Mouse (Mus musculus) limb, embryonic 14.5 days (tissue): Measurements from ENCODE around the gene Scaf4. TPM values are rescaled to one million over a fixed set of nuclear protein-coding genes. Genes with fewer than 3 reads are reported as not detected.
A peak's percentile ranks its signal among the peaks of the same experiment; 100 is the strongest.

Experiments
- ATAC-seq: fragments of 200-750 bp; cut with Nextera tagmentation; 2 replicates; pipeline ENCODE4 v1.8.0; 2017; ENCODE audit warnings: low read depth, moderate number of reproducible peaks, moderate TSS enrichment; ENCODE audit not compliant: low FRiP score
- DNase-seq: peaks from one replicate; pipeline ENCODE4 v3.0.0-alpha.2; 2015; ENCODE audit warnings: low spot score
- H3K27ac ChIP-seq: fragments of 300-500 bp; sonication (generic); replicated peaks from 2 replicates; pipeline ENCODE4 v1.5.1; 2014; ENCODE audit warnings: low read depth, mild to moderate bottlenecking, low read length, moderate library complexity, mixed read lengths
- H3K27me3 ChIP-seq: fragments of 300-500 bp; sonication (generic); 2 replicates; pipeline ENCODE4 v1.6.1; 2014; ENCODE audit warnings: low read length, mixed read lengths; ENCODE audit not compliant: control insufficient read depth, insufficient read depth
- H3K36me3 ChIP-seq: fragments of 300-500 bp; sonication (generic); 2 replicates; pipeline ENCODE4 v1.6.1; 2014; ENCODE audit warnings: mild to moderate bottlenecking, low read length, moderate library complexity, mixed read lengths; ENCODE audit not compliant: control insufficient read depth, insufficient read depth
- H3K4me1 ChIP-seq: fragments of 300-500 bp; sonication (generic); 2 replicates; pipeline ENCODE4 v1.6.1; 2014; ENCODE audit warnings: antibody characterized with exemption, low read length, mixed read lengths; ENCODE audit not compliant: control insufficient read depth, insufficient read depth
- H3K4me2 ChIP-seq: fragments of 300-500 bp; sonication (generic); replicated peaks from 2 replicates; pipeline ENCODE4 v1.6.1; 2014; ENCODE audit warnings: low read depth, mild to moderate bottlenecking, low read length, moderate library complexity; ENCODE audit not compliant: severe bottlenecking
- H3K4me3 ChIP-seq: fragments of 300-500 bp; sonication (generic); replicated peaks from 2 replicates; pipeline ENCODE4 v1.5.1; 2014; ENCODE audit warnings: low read length
- H3K9ac ChIP-seq: fragments of 300-500 bp; sonication (generic); 2 replicates; pipeline ENCODE4 v1.6.1; 2014; ENCODE audit warnings: mild to moderate bottlenecking, low read depth, low read length, moderate library complexity; ENCODE audit not compliant: severe bottlenecking
- H3K9me3 ChIP-seq: fragments of 300-500 bp; sonication (generic); 2 replicates; pipeline ENCODE4 v1.6.1; 2016; ENCODE audit warnings: low read length; ENCODE audit not compliant: control insufficient read depth
- POLR2A ChIP-seq: fragments of 200-500 bp; IDR thresholded peaks from 2 replicates; pipeline ENCODE4 v1.8.0; 2012; ENCODE audit warnings: inconsistent platforms, mild to moderate bottlenecking, moderate library complexity, borderline replicate concordance; ENCODE audit not compliant: insufficient read depth, insufficient read length; ENCODE audit errors: extremely low read depth
- WGBS: fragments of 180-500 bp; shearing (Covaris S2); extraction: QIAGEN DNeasy Blood & Tissue Kit; methylation state at CpG from one replicate; pipeline ENCODE4 v1.1.7; 2014; 5-methylcytosine and 5-hydroxymethylcytosine counted together
- polyA plus RNA-seq, 2 experiments: library from polyadenylated mRNA; depleted of rRNA in 1 of 2; stranded (reverse) in 1 of 2; unstranded in 1 of 2; fragments of >200 nt; fragmentation: Nextera tagmentation in 1 of 2; extraction: Ambion mirVana in 1 of 2; gene quantifications; 2 replicates each; pipeline versions ENCODE4 v1.2.1 to v1.2.3; 2012 to 2014

Gene Scaf4
- polyA plus RNA-seq, 2 experiments: 24.8 to 64.3 TPM

- no peaks in the 10 kb centered on the region for H3K9me3 ChIP-seq
- no peaks in the 10 kb centered on the region for H3K36me3 ChIP-seq
- no peaks in the 10 kb centered on the region for H3K4me1 ChIP-seq
- no peak overlapping the region for H3K9ac ChIP-seq
- no peak overlapping the region for H3K4me3 ChIP-seq
- ATAC-seq: no peak
- H3K4me2 ChIP-seq: no peak overlapping the region
- H3K27ac ChIP-seq: no peak overlapping the region
- H3K27me3 ChIP-seq: no peaks in the 10 kb centered on the region
- TF ChIP-seq POLR2A: no peak
- WGBS: 56% methylated on average over 9 of the region's 9 CpGs
- no peak for DNase-seq
Observed at GRCm38 (mm10) chr16:90290962-90291361, 6.7 kb upstream of the Scaf4 start.

- Histone ChIP-seq H3K4me1 (peaks cover 19% of the 10 kb centered on the region), H3K4me3 (peak overlapping the region; percentile 100), H3K36me3 (no peaks in the 10 kb centered on the region), H3K4me2 (peak overlapping the region; percentile 82), H3K9me3 (no peaks in the 10 kb centered on the region), H3K27me3 (no peaks in the 10 kb centered on the region), H3K9ac (peak overlapping the region; percentile 95), H3K27ac (peak overlapping the region; percentile 91)
- WGBS: 6% methylated on average over 15 of the region's 15 CpGs
- DNase-seq (no peak), ATAC-seq (0 out of 2 replicates have a peak, but pooled peaks have one; percentile 0)
- no peak for TF ChIP-seq POLR2A
Observed at GRCm38 (mm10) chr16:90284916-90285315, 613 bp upstream of the Scaf4 start.

GRCm38 (mm10) chr16:90283266-90283904 lies 918 bp downstream of the Scaf4 start:
- no peak for TF ChIP-seq POLR2A
- ATAC-seq (no peak), DNase-seq (peak; percentile 24)
- Histone ChIP-seq H3K27me3 (no peaks in the 10 kb centered on the region), H3K36me3 (no peaks in the 10 kb centered on the region), H3K4me2 (peak overlapping the region; percentile 92), H3K9me3 (no peaks in the 10 kb centered on the region), H3K4me3 (peak overlapping the region; percentile 100), H3K27ac (peak overlapping the region; percentile 91), H3K4me1 (peaks cover 19% of the 10 kb centered on the region), H3K9ac (peak overlapping the region; percentile 95)
- under 1% methylated on average over 46 of the region's 53 CpGs for WGBS

- Histone ChIP-seq H3K4me1 (peaks cover 19% of the 10 kb centered on the region), H3K27me3 (no peaks in the 10 kb centered on the region), H3K9ac (peak overlapping the region; percentile 95), H3K36me3 (no peaks in the 10 kb centered on the region), H3K9me3 (no peaks in the 10 kb centered on the region), H3K4me3 (peak overlapping the region; percentile 100), H3K4me2 (peak overlapping the region; percentile 92), H3K27ac (no peak overlapping the region)
- no peak for TF ChIP-seq POLR2A
- 32% methylated on average over 14 of the region's 14 CpGs for WGBS
- peak; percentile 14 for DNase-seq
- no peak for ATAC-seq
Observed at GRCm38 (mm10) chr16:90282620-90283265, 1.6 kb downstream of the Scaf4 start.

- 93% methylated on average over 9 of the region's 9 CpGs for WGBS
- Histone ChIP-seq H3K4me2 (no peak overlapping the region), H3K4me3 (no peak overlapping the region), H3K4me1 (peaks cover 19% of the 10 kb centered on the region), H3K27ac (no peak overlapping the region), H3K9ac (no peak overlapping the region), H3K27me3 (no peaks in the 10 kb centered on the region), H3K9me3 (no peaks in the 10 kb centered on the region), H3K36me3 (no peaks in the 10 kb centered on the region)
- ATAC-seq (no peak), DNase-seq (no peak)
- TF ChIP-seq POLR2A: no peak
Observed at GRCm38 (mm10) chr16:90281406-90281805, 2.9 kb downstream of the Scaf4 start.

- DNase-seq (no peak), ATAC-seq (no peak)
- Histone ChIP-seq H3K27me3 (no peaks in the 10 kb centered on the region), H3K4me1 (peaks cover 19% of the 10 kb centered on the region), H3K9me3 (no peaks in the 10 kb centered on the region), H3K4me2 (no peak overlapping the region), H3K27ac (no peak overlapping the region), H3K9ac (no peak overlapping the region), H3K36me3 (no peaks in the 10 kb centered on the region), H3K4me3 (no peak overlapping the region)
- 79% methylated on average over 5 of the region's 5 CpGs for WGBS
- no peak for TF ChIP-seq POLR2A
Observed at GRCm38 (mm10) chr16:90280989-90281388, 3.3 kb downstream of the Scaf4 start.
